Mouse (Mus musculus) CH12.LX (cell line): ENCODE data around the gene Gm20517. TPM values are rescaled to one million over a fixed set of nuclear protein-coding genes. Genes with fewer than 3 reads are reported as not detected.

Source experiments
- DNase-seq: peaks from one replicate; pipeline ENCODE4 v3.0.0-alpha.2; 2013; ENCODE audit errors: extremely low read depth
- H3K27ac ChIP-seq: 2 replicates; pipeline ENCODE4 v1.5.1; 2012; ENCODE audit warnings: low read depth, mild to moderate bottlenecking, control low read depth, moderate library complexity; ENCODE audit not compliant: insufficient read depth
- H3K27me3 ChIP-seq: replicated peaks from 2 replicates; pipeline ENCODE3; 2012; ENCODE audit warnings: inconsistent platforms
- H3K36me3 ChIP-seq, 2 experiments: replicated peaks in 1 of 2; 2 replicates each; pipeline versions ENCODE3 to v1.6.1; 2012; ENCODE audit warnings: inconsistent platforms in 1 of 2, low read length in 1 of 2, mild to moderate bottlenecking in 1 of 2, mixed read lengths in 1 of 2, moderate library complexity in 1 of 2; ENCODE audit not compliant: control insufficient read depth in 1 of 2, insufficient read depth in 1 of 2
- H3K4me1 ChIP-seq, 2 experiments: 2 replicates each; pipeline ENCODE4 v1.6.1; 2012; ENCODE audit warnings: inconsistent platforms in 1 of 2, moderate library complexity in 1 of 2; ENCODE audit not compliant: insufficient read depth in 2 of 2, control insufficient read depth in 1 of 2
- H3K4me2 ChIP-seq: 2 replicates; pipeline ENCODE4 v1.6.1; 2012; ENCODE audit warnings: low read depth, mild to moderate bottlenecking, control low read depth; ENCODE audit not compliant: poor library complexity, insufficient read depth, severe bottlenecking
- H3K4me3 ChIP-seq, 3 experiments: fragments of 150-350 bp in 1 of 3; sonication (generic) in 1 of 3; replicated peaks in 1 of 3; 2 replicates each; pipeline versions ENCODE3 to v1.5.1; 2011 to 2012; ENCODE audit warnings: low read depth in 2 of 3, low read length in 2 of 3, mild to moderate bottlenecking in 2 of 3, moderate library complexity in 2 of 3, control low read depth in 1 of 3, improper control_type of control experiment in 1 of 3, inconsistent platforms in 1 of 3, mixed read lengths in 1 of 3; ENCODE audit not compliant: poor library complexity in 1 of 3
- H3K79me2 ChIP-seq: replicated peaks from 2 replicates; pipeline ENCODE4 v1.6.1; 2012; ENCODE audit warnings: mild to moderate bottlenecking, moderate library complexity; ENCODE audit not compliant: control insufficient read depth, poor library complexity, insufficient read depth, severe bottlenecking; ENCODE audit errors: extremely low read depth
- H3K9ac ChIP-seq: 2 replicates; pipeline ENCODE4 v1.6.1; 2012; ENCODE audit warnings: low read depth, mild to moderate bottlenecking, control low read depth, moderate library complexity; ENCODE audit not compliant: insufficient read depth
- H3K9me3 ChIP-seq: replicated peaks from 2 replicates; pipeline ENCODE3; 2012; ENCODE audit warnings: low read length, inconsistent platforms, mixed read lengths
- BHLHE40 ChIP-seq: IDR thresholded peaks from 2 replicates; pipeline ENCODE4 v1.6.1; 2011; ENCODE audit warnings: mild to moderate bottlenecking, low read depth, low read length, improper control_type of control experiment
- CHD2 ChIP-seq: IDR thresholded peaks from 2 replicates; pipeline ENCODE4 v1.6.1; 2011; ENCODE audit warnings: low read length, improper control_type of control experiment
- CTCF ChIP-seq, 2 experiments: IDR thresholded peaks in 1 of 2; conservative IDR thresholded peaks in 1 of 2; 2 replicates each; pipeline ENCODE4 v1.5.1; 2011 to 2012; ENCODE audit warnings: low read depth in 2 of 2, low read length in 2 of 2, improper control_type of control experiment in 1 of 2, inconsistent platforms in 1 of 2, mild to moderate bottlenecking in 1 of 2, moderate library complexity in 1 of 2
- EP300 ChIP-seq: IDR thresholded peaks from 2 replicates; pipeline ENCODE4 v1.6.1; 2011; ENCODE audit warnings: low read length, improper control_type of control experiment
- ETS1 ChIP-seq: conservative IDR thresholded peaks from 2 replicates; pipeline ENCODE4 v1.6.1; 2012; ENCODE audit warnings: low read depth, mild to moderate bottlenecking, inconsistent platforms, low read length, improper control_type of control experiment, moderate library complexity
- IRF4 ChIP-seq: IDR thresholded peaks from 2 replicates; pipeline ENCODE4 v1.6.1; 2014; ENCODE audit warnings: low read depth, mild to moderate bottlenecking, inconsistent platforms, low read length, improper control_type of control experiment
- JUN ChIP-seq: IDR thresholded peaks from 2 replicates; pipeline ENCODE4 v1.6.1; 2011; ENCODE audit warnings: low read depth, mild to moderate bottlenecking, low read length, improper control_type of control experiment, moderate library complexity; ENCODE audit not compliant: insufficient read depth
- KAT2A ChIP-seq: IDR thresholded peaks from 2 replicates; pipeline ENCODE4 v1.6.1; 2012; ENCODE audit warnings: low read length, improper control_type of control experiment, inconsistent platforms; ENCODE audit not compliant: insufficient replicate concordance
- MAFK ChIP-seq: IDR thresholded peaks from 2 replicates; pipeline ENCODE4 v1.6.1; 2011; ENCODE audit warnings: low read length, improper control_type of control experiment; ENCODE audit not compliant: insufficient replicate concordance
- MAZ ChIP-seq: IDR thresholded peaks from 2 replicates; pipeline ENCODE4 v1.6.1; 2012; ENCODE audit warnings: low read depth, mild to moderate bottlenecking, inconsistent platforms, low read length, improper control_type of control experiment, moderate library complexity
- MXI1 ChIP-seq: IDR thresholded peaks from 2 replicates; pipeline ENCODE4 v1.6.1; 2011; ENCODE audit warnings: mild to moderate bottlenecking, low read depth, low read length, improper control_type of control experiment
- MYC ChIP-seq: IDR thresholded peaks from 2 replicates; pipeline ENCODE4 v1.6.1; 2011; ENCODE audit warnings: low read depth, mild to moderate bottlenecking, improper control_type of control experiment, low read length
- NELFE ChIP-seq: IDR thresholded peaks from 2 replicates; pipeline ENCODE4 v1.6.1; 2011; ENCODE audit warnings: low read depth, low read length, improper control_type of control experiment
- NRF1 ChIP-seq: IDR thresholded peaks from 2 replicates; pipeline ENCODE4 v1.6.1; 2014; ENCODE audit warnings: low read depth, mild to moderate bottlenecking, inconsistent platforms, low read length, improper control_type of control experiment, moderate library complexity
- PAX5 ChIP-seq: IDR thresholded peaks from 2 replicates; pipeline ENCODE4 v1.6.1; 2012; ENCODE audit warnings: low read length, inconsistent platforms, mixed read lengths
- RAD21 ChIP-seq: IDR thresholded peaks from 2 replicates; pipeline ENCODE4 v1.6.1; 2011; ENCODE audit warnings: low read depth, mild to moderate bottlenecking, low read length, improper control_type of control experiment, moderate library complexity
- RCOR1 ChIP-seq: conservative IDR thresholded peaks from 2 replicates; pipeline ENCODE4 v1.6.1; 2012; ENCODE audit warnings: low read depth, mild to moderate bottlenecking, inconsistent platforms, low read length, improper control_type of control experiment
- SIN3A ChIP-seq: IDR thresholded peaks from 2 replicates; pipeline ENCODE4 v1.6.1; 2012; ENCODE audit warnings: low read length, improper control_type of control experiment, inconsistent platforms
- SMC3 ChIP-seq: IDR thresholded peaks from 2 replicates; pipeline ENCODE4 v1.6.1; 2011; ENCODE audit warnings: low read depth, low read length, improper control_type of control experiment
- TCF12 ChIP-seq: IDR thresholded peaks from 2 replicates; pipeline ENCODE4 v1.6.1; 2014; ENCODE audit warnings: low read depth, mild to moderate bottlenecking, inconsistent platforms, low read length, improper control_type of control experiment
- USF1 ChIP-seq: IDR thresholded peaks from 2 replicates; pipeline ENCODE4 v1.6.1; 2014; ENCODE audit warnings: low read depth, mild to moderate bottlenecking, inconsistent platforms, low read length, improper control_type of control experiment
- USF2 ChIP-seq: conservative IDR thresholded peaks from 2 replicates; pipeline ENCODE4 v1.6.1; 2011; ENCODE audit warnings: low read depth, low read length, improper control_type of control experiment
- ZC3H11A ChIP-seq: IDR thresholded peaks from 2 replicates; pipeline ENCODE4 v1.6.1; 2012; ENCODE audit warnings: low read depth, mild to moderate bottlenecking, inconsistent platforms, low read length, improper control_type of control experiment
- ZNF384 ChIP-seq: IDR thresholded peaks from 2 replicates; pipeline ENCODE4 v1.6.1; 2012; ENCODE audit warnings: low read depth, low read length, improper control_type of control experiment, inconsistent platforms
- dilution Hi-C: fragments of 300-500 bp; cut with MboI; formaldehyde crosslinking; loops from 2 replicates; pipeline ENCODE4 v1.14.3; 2020; ENCODE audit warnings: low sequenced_read_pairs; ENCODE audit not compliant: extremely low pct_unique_long_range_greater_than_20kb, extremely low pct_ligation_motif_present
- in situ Hi-C: fragments of 300-500 bp; cut with MboI; formaldehyde crosslinking; loops from 3 replicates; pipeline ENCODE4 v1.14.3; 2019; ENCODE audit warnings: low sequenced_read_pairs, low pct_ligation_motif_present, low pct_unique_long_range_greater_than_20kb, mixed read lengths
- polyA plus RNA-seq: library from polyadenylated mRNA; unstranded; fragments of >175 nt; gene quantifications from 2 replicates; pipeline ENCODE4 v1.2.1, GENCODE M21; 2012; ENCODE audit warnings: low read depth; ENCODE audit not compliant: insufficient read length
- total RNA-seq, 2 experiments: library from RNA; depleted of rRNA; stranded (reverse); fragments of 300-350 nt in 1 of 2; fragments of >200 nt in 1 of 2; gene quantifications; 2 replicates each; pipeline ENCODE4 v1.2.3; 2012 to 2014

Gm20517 gene
- total and polyA plus RNA-seq, 3 experiments = 1.1 to 1.8 (median 1.8) TPM

GRCm38 (mm10) chr17:47572436-47572835 lies 39.0 kb upstream of the Gm20517 start:
- dilution Hi-C loops (no loop called here), in situ Hi-C loops (no loop called here)
- no peaks in the 10 kb centered on the region for H3K9me3 ChIP-seq
- no peak overlapping the region for H3K4me3 ChIP-seq
- H3K27me3 ChIP-seq = peaks cover 7% of the 10 kb centered on the region
- no peaks in the 10 kb centered on the region for H3K79me2 ChIP-seq
- H3K27ac ChIP-seq = no peak overlapping the region
- H3K9ac ChIP-seq = no peak overlapping the region
- no peak overlapping the region for H3K4me2 ChIP-seq
- H3K36me3 ChIP-seq = no peaks in the 10 kb centered on the region
- TF ChIP-seq TCF12 (no peak), NELFE (no peak), EP300 (no peak), MXI1 (no peak), RCOR1 (no peak), SIN3A (no peak), MAZ (no peak), RAD21 (no peak), MAFK (no peak), JUN (no peak), MYC (no peak), BHLHE40 (no peak), USF2 (no peak), NRF1 (no peak), CTCF (conservative IDR thresholded peaks at IDR 0.05 in 1 of 2, IDR thresholded peaks at IDR 0.05 in 1 of 2; ENCODE audit: low read depth in 2 of 2, low read length in 2 of 2) (no peak), IRF4 (no peak), ETS1 (no peak), KAT2A (no peak), PAX5 (no peak), USF1 (no peak)
- no peaks in the 10 kb centered on the region for H3K4me1 ChIP-seq
- DNase-seq = no peak

- Histone ChIP-seq H3K4me2 (no peak overlapping the region), H3K4me3 (no peak overlapping the region), H3K27ac (no peak overlapping the region), H3K9me3 (no peaks in the 10 kb centered on the region), H3K36me3 (no peaks in the 10 kb centered on the region)
- DNase-seq = no peak
- no peak for TF ChIP-seq ZNF384
- no peak for TF ChIP-seq TCF12
- no peak for TF ChIP-seq CHD2
- TF ChIP-seq ZC3H11A = no peak
- no peak for TF ChIP-seq MYC
- no peak for TF ChIP-seq SMC3
- TF ChIP-seq KAT2A = no peak
- TF ChIP-seq USF1 = no peak
- TF ChIP-seq, all 38 proteins: peak for 0
- Histone ChIP-seq H3K9ac (no peak overlapping the region), H3K4me1 (no peaks in the 10 kb centered on the region), H3K27me3 (peaks cover 9% of the 10 kb centered on the region), H3K79me2 (no peaks in the 10 kb centered on the region)
- in situ Hi-C loops = no loop called here
- dilution Hi-C loops = no loop called here
Observed at GRCm38 (mm10) chr17:47574028-47574427, 37.4 kb upstream of the Gm20517 start.
